Mouse (Mus musculus) C2C12 (cell line): Measurements from ENCODE around the gene Urgcp. TPM values are rescaled to one million over a fixed set of nuclear protein-coding genes. Genes with fewer than 3 reads are reported as not detected.
A peak's percentile ranks its signal among the peaks of the same experiment; 100 is the strongest.

Experiments
- H3K27me3 ChIP-seq: one replicate; pipeline ENCODE4 v1.6.1; 2011; ENCODE audit not compliant: control insufficient read depth, insufficient read depth, insufficient read length
- H3K36me3 ChIP-seq: one replicate; pipeline ENCODE4 v1.6.1; 2011; ENCODE audit not compliant: control insufficient read depth, insufficient read depth
- H3K4me3 ChIP-seq: one replicate; pipeline ENCODE4 v1.5.1; 2011; ENCODE audit warnings: mild to moderate bottlenecking, control low read depth; ENCODE audit not compliant: poor library complexity, insufficient read depth, severe bottlenecking
- H3K79me2 ChIP-seq: one replicate; pipeline ENCODE4 v1.6.1; 2011; ENCODE audit not compliant: control insufficient read depth, insufficient read depth
- H3K79me3 ChIP-seq: one replicate; pipeline ENCODE4 v1.6.1; 2011; ENCODE audit warnings: low read depth, control low read depth
- H3ac ChIP-seq: one replicate; pipeline ENCODE3; 2011; ENCODE audit warnings: low read depth; ENCODE audit not compliant: control insufficient read depth, insufficient read length
- CEBPB ChIP-seq: IDR thresholded peaks from one replicate; pipeline ENCODE4 v1.6.1; 2011; ENCODE audit warnings: low read depth, mild to moderate bottlenecking, control low read depth, moderate library complexity
- CTCF ChIP-seq: IDR thresholded peaks from one replicate; pipeline ENCODE4 v1.5.1; 2011; ENCODE audit not compliant: control insufficient read depth, insufficient read depth, insufficient read length
- FOSL1 ChIP-seq: IDR thresholded peaks from one replicate; pipeline ENCODE4 v1.8.0; 2011; ENCODE audit warnings: mild to moderate bottlenecking, low read length; ENCODE audit not compliant: poor library complexity, insufficient read depth, severe bottlenecking
- MAX ChIP-seq: IDR thresholded peaks from one replicate; pipeline ENCODE4 v1.6.1; 2011; ENCODE audit warnings: mild to moderate bottlenecking, control low read depth
- MYOD1 ChIP-seq: IDR thresholded peaks from one replicate; pipeline ENCODE4 v1.6.1; 2011; ENCODE audit warnings: low read depth; ENCODE audit not compliant: control insufficient read depth, insufficient read length
- MYOG ChIP-seq: IDR thresholded peaks from one replicate; pipeline ENCODE4 v1.6.1; 2011; ENCODE audit not compliant: control insufficient read depth, insufficient read length; ENCODE audit errors: extremely low read depth
- USF1 ChIP-seq: IDR thresholded peaks from one replicate; pipeline ENCODE4 v1.6.1; 2011; ENCODE audit warnings: low read depth, mild to moderate bottlenecking, control low read depth, moderate library complexity
- polyA plus RNA-seq: library from polyadenylated mRNA; unstranded; fragments of >200 nt; fragmentation: generic; extraction: Trizol; gene quantifications from one replicate; pipeline ENCODE4 v1.2.1, GENCODE M21; 2012; ENCODE audit warnings: missing spikeins

The Urgcp gene
- polyA plus RNA-seq, 1 experiment = 22.3 TPM

- Histone ChIP-seq H3K27me3 (no peaks in the 10 kb centered on the region), H3K36me3 (peaks cover 16% of the 10 kb centered on the region), H3ac (no peak overlapping the region), H3K4me3 (no peak overlapping the region), H3K79me3 (peaks cover 89% of the 10 kb centered on the region), H3K79me2 (peaks cover 99% of the 10 kb centered on the region)
- TF ChIP-seq MYOD1 (no peak), MAX (no peak), CEBPB (no peak), FOSL1 (no peak), CTCF (no peak), MYOG (no peak), USF1 (no peak)
These were observed 27.9 kb downstream of the Urgcp start for GRCm38 (mm10) chr11:5734323-5734722.

GRCm38 (mm10) chr11:5732401-5732800, 29.8 kb downstream of the Urgcp start:
- TF ChIP-seq USF1 = no peak
- no peak for TF ChIP-seq MAX
- peak; percentile 3 for TF ChIP-seq MYOD1
- Histone ChIP-seq H3K27me3 (no peaks in the 10 kb centered on the region), H3K36me3 (peaks cover 22% of the 10 kb centered on the region), H3K4me3 (no peak overlapping the region), H3K79me2 (peaks cover 99% of the 10 kb centered on the region), H3ac (peak overlapping the region; percentile 22), H3K79me3 (peaks cover 84% of the 10 kb centered on the region)

GRCm38 (mm10) chr11:5729582-5729981, 32.6 kb downstream of the Urgcp start:
- Histone ChIP-seq H3K27me3 (no peaks in the 10 kb centered on the region), H3K79me2 (peaks cover 100% of the 10 kb centered on the region)
- no peak for TF ChIP-seq MYOG
- no peak for TF ChIP-seq FOSL1
- TF ChIP-seq MAX = no peak
- TF ChIP-seq USF1 = no peak
- no peak for TF ChIP-seq MYOD1
- TF ChIP-seq CEBPB = no peak
- TF ChIP-seq CTCF = no peak

GRCm38 (mm10) chr11:5718611-5719354, 43.4 kb downstream of the Urgcp start:
- Histone ChIP-seq H3K4me3 (no peak overlapping the region), H3K79me3 (no peaks in the 10 kb centered on the region), H3ac (no peak overlapping the region), H3K36me3 (peaks cover 67% of the 10 kb centered on the region), H3K27me3 (no peaks in the 10 kb centered on the region), H3K79me2 (no peaks in the 10 kb centered on the region)
- TF ChIP-seq CEBPB (no peak), MYOG (no peak), FOSL1 (no peak), MYOD1 (no peak), MAX (no peak), CTCF (no peak), USF1 (no peak)

More at GRCm38 (mm10) chr11:5729582-5729981, 32.6 kb downstream of the Urgcp start:
- Histone ChIP-seq H3K79me3 (peaks cover 83% of the 10 kb centered on the region), H3K36me3 (peaks cover 26% of the 10 kb centered on the region), H3ac (no peak overlapping the region), H3K4me3 (no peak overlapping the region)

- Histone ChIP-seq H3K79me3 (no peaks in the 10 kb centered on the region), H3ac (no peak overlapping the region), H3K27me3 (no peaks in the 10 kb centered on the region), H3K79me2 (no peaks in the 10 kb centered on the region), H3K4me3 (no peak overlapping the region), H3K36me3 (peaks cover 66% of the 10 kb centered on the region)
- no peak for TF ChIP-seq USF1
- TF ChIP-seq FOSL1 = no peak
- TF ChIP-seq MYOD1 = no peak
- TF ChIP-seq MYOG = no peak
- no peak for TF ChIP-seq CEBPB
These were observed 45.1 kb downstream of the Urgcp start for GRCm38 (mm10) chr11:5716938-5717705.

- TF ChIP-seq MAX = no peak
- no peak for TF ChIP-seq FOSL1
- TF ChIP-seq MYOG = no peak
- TF ChIP-seq MYOD1 = no peak
- no peak for TF ChIP-seq USF1
- no peak for TF ChIP-seq CEBPB
- no peak for TF ChIP-seq CTCF
- H3ac ChIP-seq = no peak overlapping the region
- peaks cover 58% of the 10 kb centered on the region for H3K36me3 ChIP-seq
These were observed 45.9 kb downstream of the Urgcp start for GRCm38 (mm10) chr11:5716246-5716645.

More at GRCm38 (mm10) chr11:5716246-5716645, 45.9 kb downstream of the Urgcp start:
- Histone ChIP-seq H3K4me3 (no peak overlapping the region), H3K79me3 (no peaks in the 10 kb centered on the region), H3K79me2 (no peaks in the 10 kb centered on the region), H3K27me3 (no peaks in the 10 kb centered on the region)
